Comparison of ENCODE assay signal across 8 mouse cellular contexts in the genomic region with DNA sequence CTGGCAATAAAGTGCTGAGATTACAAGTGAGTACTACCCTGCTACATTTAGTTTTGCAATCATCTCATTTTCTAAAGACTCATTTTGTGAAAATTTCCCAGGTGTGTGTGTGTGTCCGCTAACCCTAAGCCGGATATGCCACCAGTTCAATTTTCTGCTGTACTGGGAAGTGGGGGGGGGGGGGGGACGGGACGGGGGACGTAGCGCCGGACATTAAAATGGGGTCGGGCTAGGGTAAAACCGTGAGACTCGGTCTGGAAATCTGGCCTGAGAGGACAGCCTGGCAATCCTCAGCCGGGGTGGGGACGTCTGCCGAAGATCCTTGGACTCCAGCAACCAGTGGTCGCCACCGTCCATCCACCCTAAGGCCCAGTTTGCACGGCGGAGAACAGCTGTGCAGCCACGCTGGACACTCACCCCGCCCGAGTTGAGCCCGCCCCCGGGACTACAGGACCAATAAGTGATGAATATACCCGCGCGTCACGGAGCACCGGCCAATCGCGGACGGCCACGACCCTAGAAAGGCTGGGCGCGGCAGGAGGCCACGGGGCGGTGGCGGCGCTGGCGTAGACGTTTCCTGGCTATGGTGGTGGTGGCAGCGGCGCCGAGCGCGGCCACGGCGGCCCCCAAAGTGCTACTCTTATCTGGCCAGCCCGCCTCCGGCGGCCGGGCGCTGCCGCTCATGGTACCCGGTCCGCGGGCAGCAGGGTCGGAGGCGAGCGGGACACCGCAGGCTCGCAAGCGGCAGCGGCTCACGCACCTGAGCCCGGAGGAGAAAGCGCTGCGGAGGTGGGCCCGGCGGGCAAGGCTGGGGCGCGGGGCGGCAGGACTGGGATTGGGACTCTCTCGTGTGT. TPM values are rescaled to one million over a fixed set of nuclear protein-coding genes. Genes with fewer than 3 reads are reported as not detected.
A peak's percentile ranks its signal among the peaks of the same experiment; 100 is the strongest.
DNase-seq lines count a peak whose midpoint lies in the region; ATAC-seq lines count a peak whose summit lies in the region.

A gene (plus strand): TSS at position 248 of the 854 bp plus-strand sequence.

- peak within 1 kb of the TSS; percentile 71 for H3K4me2 ChIP-seq in hindbrain, embryonic 11.5 days (replicated peaks; ENCODE audit: low read depth, low read length)

- WGBS in hindbrain, embryonic 11.5 days: under 1% methylated on average over 54 of the region's 72 CpGs

- H3K4me1 ChIP-seq in hindbrain, embryonic 11.5 days (replicated peaks; ENCODE audit: control insufficient read depth, insufficient read depth, low read length): no peaks in the 10 kb centered on the region

- 0 out of 2 replicates have a peak, but pooled peaks cover 2% of the 10 kb centered on the region for H3K36me3 ChIP-seq in hindbrain, embryonic 11.5 days (ENCODE audit: control insufficient read depth, insufficient read depth, low read length)

- no peaks in the 10 kb centered on the region for H3K9me3 ChIP-seq in hindbrain, embryonic 11.5 days (ENCODE audit: control insufficient read depth, low read length)

- peak within 1 kb of the TSS; percentile 86 for H3K27ac ChIP-seq in hindbrain, embryonic 11.5 days (ENCODE audit: low read depth, low read length)

- H3K4me3 ChIP-seq in hindbrain, embryonic 11.5 days (ENCODE audit: low read depth, low read length): peak within 1 kb of the TSS; percentile 97

- peak; percentile 99 for DNase-seq in MN1 (ENCODE audit: low spot score)
- peak; percentile 98 for DNase-seq in cerebellum, adult 9-10 months
- DNase-seq in frontal cortex, adult 2 months (ENCODE audit: extremely low spot score in 1 of 2, low spot score in 1 of 2): peak; percentile 95 to 99
- DNase-seq in hindbrain, embryonic 11.5 days (ENCODE audit: low spot score): peak; percentile 97
- peak; percentile 97 for DNase-seq in layer of hippocampus, postnatal 14 days (ENCODE audit: low spot score in 2 of 2)
- DNase-seq in lung, postnatal 14 days: peak; percentile 98
- peak; percentile 81 for DNase-seq in retina, adult 2 months (ENCODE audit: low read depth, low spot score)
- DNase-seq in thymus, postnatal 36 days: peak; percentile 95

- peak within 1 kb of the TSS; percentile 99 for H3K9ac ChIP-seq in hindbrain, embryonic 11.5 days (ENCODE audit: low read depth, low read length)

- peak; percentile 99 for ATAC-seq in hindbrain, embryonic 11.5 days (ENCODE audit: low FRiP score)

- H3K27me3 ChIP-seq in hindbrain, embryonic 11.5 days (ENCODE audit: control insufficient read depth, insufficient read depth, low read length): no peaks in the 10 kb centered on the region

RNA-seq across cellular contexts. Expression of the gene that starts here (rescaled TPM):
- 59.8 and 68.6 TPM in 2 replicates for polyA plus RNA-seq in frontal cortex, adult 2 months (2012; rRNA removed)
- 144 and 158 TPM in 2 replicates for polyA plus RNA-seq in hindbrain, embryonic 11.5 days (2014; fragmentation: Nextera tagmentation; extraction: Ambion mirVana)
- 10 to 100 TPM; 72.9 to 88.1 TPM for total RNA-seq in layer of hippocampus, postnatal 14 days (2021)

Comparison
In these comparisons a context has a peak if more than half of its experiments do, and no peak if none do; other contexts are left out.
1. Peak in every context shown above with its lines: DNase-seq, ATAC-seq, H3K4me3 ChIP-seq and H3K27ac ChIP-seq.